Mouse (Mus musculus): ENCODE results near the gene Znrf3. TPM values are rescaled to one million over a fixed set of nuclear protein-coding genes. Genes with fewer than 3 reads are reported as not detected.
A peak's percentile ranks its signal among the peaks of the same experiment; 100 is the strongest.

Gene Znrf3
- polyA plus RNA-seq, 1 experiment from 2014 or later, result 11.7 TPM

GRCm38 (mm10) chr11:5244749-5245130 lies 199.9 kb downstream of the Znrf3 start:
- Histone ChIP-seq H3K9me3 (replicated peaks; ENCODE audit: control insufficient read depth, low read length) (no peaks in the 10 kb centered on the region), H3K4me1 (ENCODE audit: control insufficient read depth, insufficient read depth, low read length) (peaks cover 3% of the 10 kb centered on the region; the same call in 1 of the 2 replicates), H3K27me3 (ENCODE audit: control insufficient read depth, insufficient read depth, low read length) (no peaks in the 10 kb centered on the region), H3K36me3 (replicated peaks; ENCODE audit: control insufficient read depth, insufficient read depth, low read depth, low read length) (no peaks in the 10 kb centered on the region; the same call in 1 of the 2 replicates), H3K9ac (replicated peaks; ENCODE audit: low read length) (no peak overlapping the region), H3K4me2 (ENCODE audit: low read depth, low read length) (no peak overlapping the region; the same call in 1 of the 2 replicates), H3K27ac (replicated peaks; ENCODE audit: low read depth, low read length) (peak overlapping the region; percentile 44), H3K4me3 (ENCODE audit: low read depth, low read length) (no peak overlapping the region)
- ATAC-seq (replicated peaks; ENCODE audit: insufficient number of reproducible peaks, low FRiP score, low TSS enrichment, low read depth) (peak; percentile 26; the same call in 1 of the 2 replicates), DNase-seq (ENCODE audit: low spot score) (peak; percentile 76)
- whole genome bisulfite sequencing, result 37% methylated on average over 8 of the region's 8 CpGs

GRCm38 (mm10) chr11:5243812-5244748 lies 200.6 kb downstream of the Znrf3 start:
- peak overlapping the region; percentile 29; the same call in 1 of the 2 replicates for H3K4me2 ChIP-seq (ENCODE audit: low read depth, low read length)
- ATAC-seq (replicated peaks; ENCODE audit: insufficient number of reproducible peaks, low FRiP score, low TSS enrichment, low read depth) (0 out of 2 replicates have a peak, but pooled peaks have one; percentile 7), DNase-seq (ENCODE audit: low spot score) (peak; percentile 69)
- H3K9me3 ChIP-seq (replicated peaks; ENCODE audit: control insufficient read depth, low read length), result no peaks in the 10 kb centered on the region
- no peaks in the 10 kb centered on the region; the same call in 1 of the 2 replicates for H3K36me3 ChIP-seq (replicated peaks; ENCODE audit: control insufficient read depth, insufficient read depth, low read depth, low read length)
- WGBS, result 43% methylated on average over 24 of the region's 24 CpGs
- H3K27me3 ChIP-seq (ENCODE audit: control insufficient read depth, insufficient read depth, low read length), result no peaks in the 10 kb centered on the region
- peaks cover 7% of the 10 kb centered on the region for H3K4me1 ChIP-seq (ENCODE audit: control insufficient read depth, insufficient read depth, low read length)
- peak overlapping the region; percentile 44 for H3K27ac ChIP-seq (replicated peaks; ENCODE audit: low read depth, low read length)
- no peak overlapping the region for H3K4me3 ChIP-seq (ENCODE audit: low read depth, low read length)
- no peak overlapping the region for H3K9ac ChIP-seq (replicated peaks; ENCODE audit: low read length)

DNA sequence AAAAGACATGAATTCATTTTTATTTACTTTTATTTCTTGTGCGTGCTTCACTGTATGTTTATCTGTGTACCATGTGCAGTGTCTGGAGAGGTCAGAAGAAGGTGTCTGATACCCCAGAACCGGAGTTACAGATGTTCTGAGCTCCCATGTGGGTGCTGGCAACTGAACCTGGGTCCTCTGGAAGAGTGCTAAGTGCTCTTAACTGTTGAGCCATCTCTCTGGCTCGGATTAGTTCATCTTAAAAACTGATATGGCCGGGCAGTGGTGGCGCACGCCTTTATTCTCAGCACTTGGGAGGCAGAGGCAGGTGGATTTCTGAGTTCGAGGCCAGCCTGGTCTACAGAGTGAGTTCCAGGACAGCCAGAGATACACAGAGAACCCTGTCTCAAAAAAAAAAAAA lies 201.4 kb downstream of the Znrf3 start:
- Histone ChIP-seq H3K27ac (replicated peaks; ENCODE audit: low read depth, low read length) (no peak overlapping the region), H3K27me3 (ENCODE audit: control insufficient read depth, insufficient read depth, low read length) (no peaks in the 10 kb centered on the region), H3K9me3 (replicated peaks; ENCODE audit: control insufficient read depth, low read length) (no peaks in the 10 kb centered on the region), H3K4me2 (ENCODE audit: low read depth, low read length) (no peak overlapping the region), H3K36me3 (replicated peaks; ENCODE audit: control insufficient read depth, insufficient read depth, low read depth, low read length) (no peaks in the 10 kb centered on the region; the same call in 1 of the 2 replicates), H3K9ac (replicated peaks; ENCODE audit: low read length) (no peak overlapping the region), H3K4me1 (ENCODE audit: control insufficient read depth, insufficient read depth, low read length) (peaks cover 7% of the 10 kb centered on the region), H3K4me3 (ENCODE audit: low read depth, low read length) (no peak overlapping the region)
- ATAC-seq (replicated peaks; ENCODE audit: insufficient number of reproducible peaks, low FRiP score, low TSS enrichment, low read depth) (no peak), DNase-seq (ENCODE audit: low spot score) (no peak)
- WGBS, result 90% methylated on average over 7 of the region's 7 CpGs

DNA sequence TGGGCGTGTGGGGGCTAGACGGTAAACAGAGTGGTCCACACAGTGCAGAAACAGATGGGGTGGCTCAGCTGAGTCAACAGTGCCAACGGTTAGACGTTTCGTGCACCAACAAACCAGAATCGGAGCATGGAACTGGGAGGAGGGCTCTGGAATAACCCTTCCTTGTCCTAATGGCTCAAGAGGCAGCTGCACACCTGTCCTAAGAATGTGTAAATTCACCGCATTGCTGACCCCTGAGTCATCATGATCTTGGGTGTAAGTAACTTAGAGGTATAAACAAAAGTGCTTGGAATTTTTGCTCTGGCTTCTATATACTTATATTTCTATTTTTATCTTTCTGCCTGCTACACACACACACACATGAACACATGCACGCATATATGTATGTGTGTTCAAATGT lies 202.5 kb downstream of the Znrf3 start:
- peaks cover 7% of the 10 kb centered on the region for H3K4me1 ChIP-seq (ENCODE audit: control insufficient read depth, insufficient read depth, low read length)
- no peak overlapping the region for H3K27ac ChIP-seq (replicated peaks; ENCODE audit: low read depth, low read length)
- WGBS, result 83% methylated on average over 8 of the region's 8 CpGs
- H3K4me3 ChIP-seq (ENCODE audit: low read depth, low read length), result no peak overlapping the region
- DNase-seq (ENCODE audit: low spot score), result no peak
- no peak overlapping the region for H3K9ac ChIP-seq (replicated peaks; ENCODE audit: low read length)
- H3K36me3 ChIP-seq (replicated peaks; ENCODE audit: control insufficient read depth, insufficient read depth, low read depth, low read length), result peaks cover 2% of the 10 kb centered on the region; the same call in 1 of the 2 replicates
- ATAC-seq (replicated peaks; ENCODE audit: insufficient number of reproducible peaks, low FRiP score, low TSS enrichment, low read depth), result no peak
- no peaks in the 10 kb centered on the region for H3K9me3 ChIP-seq (replicated peaks; ENCODE audit: control insufficient read depth, low read length)
- no peaks in the 10 kb centered on the region for H3K27me3 ChIP-seq (ENCODE audit: control insufficient read depth, insufficient read depth, low read length)
- H3K4me2 ChIP-seq (ENCODE audit: low read depth, low read length), result no peak overlapping the region

- H3K9ac ChIP-seq (replicated peaks; ENCODE audit: low read length), result 0 out of 2 replicates have a peak overlapping the region, but pooled peaks have one; percentile 7
- DNase-seq (ENCODE audit: low spot score) (peak; percentile 77), ATAC-seq (replicated peaks; ENCODE audit: insufficient number of reproducible peaks, low FRiP score, low TSS enrichment, low read depth) (peak; percentile 86)
- peaks cover 7% of the 10 kb centered on the region for H3K4me1 ChIP-seq (ENCODE audit: control insufficient read depth, insufficient read depth, low read length)
- WGBS, result 4% methylated on average over 10 of the region's 10 CpGs
- no peak overlapping the region for H3K4me3 ChIP-seq (ENCODE audit: low read depth, low read length)
- no peaks in the 10 kb centered on the region for H3K9me3 ChIP-seq (replicated peaks; ENCODE audit: control insufficient read depth, low read length)
- H3K4me2 ChIP-seq (ENCODE audit: low read depth, low read length), result peak overlapping the region; percentile 16; the same call in 1 of the 2 replicates
- peaks cover 2% of the 10 kb centered on the region; the same call in 1 of the 2 replicates for H3K36me3 ChIP-seq (replicated peaks; ENCODE audit: control insufficient read depth, insufficient read depth, low read depth, low read length)
- no peaks in the 10 kb centered on the region for H3K27me3 ChIP-seq (ENCODE audit: control insufficient read depth, insufficient read depth, low read length)
- peak overlapping the region; percentile 52 for H3K27ac ChIP-seq (replicated peaks; ENCODE audit: low read depth, low read length)
Observed at GRCm38 (mm10) chr11:5239706-5240690, 204.6 kb downstream of the Znrf3 start.

Other genes with a start within 250 kb of the Znrf3 start
- gene Kremen1, start 183.3 kb downstream of the Znrf3 start, polyA plus RNA-seq (2014; fragmentation: Nextera tagmentation; extraction: Ambion mirVana), result 7.1 and 8.2 TPM in 2 replicates
- 152 and 161 TPM in 2 replicates for gene Xbp1, start 75.8 kb upstream of the Znrf3 start, polyA plus RNA-seq (2014; fragmentation: Nextera tagmentation; extraction: Ambion mirVana)
- gene Ccdc117, start 97.3 kb upstream of the Znrf3 start, polyA plus RNA-seq (2014; fragmentation: Nextera tagmentation; extraction: Ambion mirVana), result 32.1 and 33.1 TPM in 2 replicates
- 0.36 TPM in 1 of 2 replicates, not detected in the other for gene Ankrd36, start 124.8 kb upstream of the Znrf3 start, polyA plus RNA-seq (2014; fragmentation: Nextera tagmentation; extraction: Ambion mirVana)